37 mouse cellular contexts compared by ENCODE assay signal in genomic region chr1:134519201-134519600, GRCm38 (mm10). TPM values are rescaled to one million over a fixed set of nuclear protein-coding genes. Genes with fewer than 3 reads are reported as not detected.
"Had no signal": no experiment of that assay in that cellular context is flagged by ENCODE, and none has a peak within 500 bp of the region (broad histone marks: within the 10 kb centered on the region; RNA-seq: fewer than 3 reads in every experiment).

No protein-coding gene starts in this region.

RNA-seq across cellular contexts. Expression of gene Mgat4e, which starts 30.3 kb away (rescaled TPM):
- total RNA-seq: left cerebral cortex, adult 2 months; left cerebral cortex, adult 8-10 months; left cerebral cortex, postnatal 14 days; left cerebral cortex, postnatal 25 days; left cerebral cortex, postnatal 36 days; left cerebral cortex, postnatal 4 days; megakaryocyte progenitor cell, adult 5-6 weeks; megakaryocyte, adult 5-6 weeks; megakaryocyte-erythroid progenitor cell, adult 5-6 weeks; midbrain, postnatal 0 days; monocyte, adult 5-6 weeks had no signal
- polyA plus RNA-seq: limb, embryonic 10.5 days; limb, embryonic 11.5 days; limb, embryonic 12.5 days; limb, embryonic 13.5 days; limb, embryonic 15.5 days; liver, embryonic 11.5 days; liver, embryonic 12.5 days; liver, embryonic 14.5 days; liver, embryonic 16.5 days; liver, postnatal 0 days; lung, adult 2 months; lung, embryonic 14.5 days; lung, embryonic 15.5 days; lung, embryonic 16.5 days; lung, postnatal 0 days; macrophage; midbrain, embryonic 10.5 days; midbrain, embryonic 11.5 days; midbrain, embryonic 12.5 days; midbrain, embryonic 13.5 days; midbrain, embryonic 14.5 days; midbrain, embryonic 15.5 days; midbrain, embryonic 16.5 days; midbrain, postnatal 0 days; myocyte; neural tube, embryonic 11.5 days; neural tube, embryonic 12.5 days had no signal
